Mouse (Mus musculus): Measurements from ENCODE around the gene Furin.

- no peak for TF ChIP-seq CTCF (IDR thresholded peaks at IDR 0.05; ENCODE audit: low read depth, low read length)
- TF ChIP-seq GATA1 (IDR thresholded peaks at IDR 0.05; ENCODE audit: borderline replicate concordance, low read length) = no peak
- TF ChIP-seq TAL1 (conservative IDR thresholded peaks at IDR 0.05; ENCODE audit: low read depth, low read length) = no peak
- no peak for TF ChIP-seq POLR2AphosphoS5 (IDR thresholded peaks at IDR 0.05; ENCODE audit: insufficient replicate concordance, low read depth, low read length)
- TF ChIP-seq GATA2 (IDR thresholded peaks at IDR 0.05; ENCODE audit: borderline replicate concordance, low read depth, low read length) = no peak
Observed at GRCm38 (mm10) chr7:80453121-80453520, 47.9 kb upstream of the Furin start.
